Mouse (Mus musculus) embryonic fibroblast, embryonic 13.5 days (primary cell): ENCODE data around the gene Acap2.

Experiments used
- CTCF ChIP-seq: IDR thresholded peaks from 2 replicates; pipeline ENCODE4 v1.5.1; 2011; ENCODE audit warnings: mild to moderate bottlenecking, control low read depth, low read length, moderate library complexity, borderline replicate concordance; ENCODE audit not compliant: insufficient read depth
- POLR2A ChIP-seq: IDR thresholded peaks from 2 replicates; pipeline ENCODE4 v1.6.1; 2011; ENCODE audit warnings: low read depth, mild to moderate bottlenecking, control low read depth, low read length, moderate library complexity

DNA sequence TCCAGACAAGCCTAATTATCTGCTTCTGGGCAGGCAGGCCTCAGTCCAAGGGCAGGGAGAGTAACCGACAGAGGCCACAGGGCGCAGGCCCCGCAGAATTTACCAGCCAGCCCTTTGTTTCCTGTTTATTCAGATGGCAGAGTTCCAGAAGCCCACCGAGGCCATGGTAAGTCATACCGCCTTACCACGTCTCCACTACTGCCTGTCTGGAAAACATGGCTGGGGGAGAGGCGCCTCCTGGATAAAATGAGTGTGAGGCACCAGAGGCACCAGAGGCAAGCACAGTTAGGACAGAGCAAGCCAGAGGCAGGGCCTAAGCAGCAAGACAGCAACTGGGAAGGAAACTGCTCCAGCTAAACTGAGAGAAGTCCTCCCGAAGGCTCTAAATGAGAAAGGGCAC lies 65.5 kb downstream of the Acap2 start:
- TF ChIP-seq CTCF = no peak
- no peak for TF ChIP-seq POLR2A
